Mouse (Mus musculus): ENCODE data around the gene Gm32687.
"Not testable (repeated sequence)": the region's sequence is repeated elsewhere in the genome, so short reads cannot be mapped to it uniquely, and the experiment has no call there.

Gm32687 gene

GRCm38 (mm10) chr10:81863409-81864407 lies at the start of gene Gm32687:
Gene Gm32687, plus strand, starts transcription at chr10:81863934.
- DNase-seq (ENCODE audit: low read depth) = not testable (repeated sequence)

- not testable (repeated sequence) for DNase-seq (ENCODE audit: low read depth)
Observed at GRCm38 (mm10) chr10:81846219-81846618, 17.5 kb upstream of the Gm32687 start.

GRCm38 (mm10) chr10:81929842-81930743 lies 66.4 kb downstream of the Gm32687 start, which contains the start of gene Zfp781:
Gene Zfp781, minus strand, starts transcription at chr10:81930480.
- not testable (repeated sequence) for DNase-seq (ENCODE audit: low read depth)

All from c-Kit-positive CD71-negative TER-119-negative erythroid progenitor cells, embryonic 14.5 days (primary cell).